Mouse (Mus musculus) hindbrain, embryonic 11.5 days (tissue): Measurements from ENCODE around the gene 2210016L21Rik. TPM values are rescaled to one million over a fixed set of nuclear protein-coding genes. Genes with fewer than 3 reads are reported as not detected.

Source experiments
- ATAC-seq: fragments of 200-750 bp; cut with Nextera tagmentation; 2 replicates; pipeline ENCODE4 v1.8.0; 2017; ENCODE audit warnings: mild to moderate bottlenecking, moderate TSS enrichment, moderate library complexity; ENCODE audit not compliant: low FRiP score
- DNase-seq: peaks from one replicate; pipeline ENCODE4 v3.0.0-alpha.2; 2015; ENCODE audit warnings: low spot score
- H3K27ac ChIP-seq: fragments of 300-500 bp; sonication (generic); 2 replicates; pipeline ENCODE4 v1.5.1; 2014; ENCODE audit warnings: mild to moderate bottlenecking, low read depth, low read length
- H3K27me3 ChIP-seq: fragments of 300-500 bp; sonication (generic); 2 replicates; pipeline ENCODE4 v1.6.1; 2014; ENCODE audit warnings: mild to moderate bottlenecking, low read length, moderate library complexity, mixed read lengths; ENCODE audit not compliant: control insufficient read depth, insufficient read depth
- H3K36me3 ChIP-seq: fragments of 300-500 bp; sonication (generic); 2 replicates; pipeline ENCODE4 v1.6.1; 2014; ENCODE audit warnings: mild to moderate bottlenecking, low read length, moderate library complexity, mixed read lengths; ENCODE audit not compliant: control insufficient read depth, insufficient read depth
- H3K4me1 ChIP-seq: fragments of 300-500 bp; sonication (generic); replicated peaks from 2 replicates; pipeline ENCODE4 v1.6.1; 2014; ENCODE audit warnings: low read length, mixed read lengths; ENCODE audit not compliant: control insufficient read depth, insufficient read depth
- H3K4me2 ChIP-seq: fragments of 300-500 bp; sonication (generic); replicated peaks from 2 replicates; pipeline ENCODE4 v1.6.1; 2014; ENCODE audit warnings: mild to moderate bottlenecking, low read depth, low read length
- H3K4me3 ChIP-seq: fragments of 300-500 bp; sonication (generic); 2 replicates; pipeline ENCODE4 v1.5.1; 2014; ENCODE audit warnings: low read depth, low read length
- H3K9ac ChIP-seq: fragments of 300-500 bp; sonication (generic); 2 replicates; pipeline ENCODE4 v1.6.1; 2014; ENCODE audit warnings: low read depth, low read length
- H3K9me3 ChIP-seq: fragments of 300-500 bp; sonication (generic); 2 replicates; pipeline ENCODE4 v1.6.1; 2016; ENCODE audit warnings: low read length; ENCODE audit not compliant: control insufficient read depth
- WGBS: fragments of 180-500 bp; shearing (Covaris S2); extraction: QIAGEN DNeasy Blood & Tissue Kit; methylation state at CpG from one replicate; pipeline ENCODE4 v1.1.7; 2014; 5-methylcytosine and 5-hydroxymethylcytosine counted together
- polyA plus RNA-seq: library from polyadenylated mRNA; unstranded; fragments of >200 nt; fragmentation: Nextera tagmentation; extraction: Ambion mirVana; gene quantifications from 2 replicates; pipeline ENCODE4 v1.2.1, GENCODE M21; 2014

The 2210016L21Rik gene
- polyA plus RNA-seq, 1 experiment from 2014 or later, result 57.4 TPM

DNA sequence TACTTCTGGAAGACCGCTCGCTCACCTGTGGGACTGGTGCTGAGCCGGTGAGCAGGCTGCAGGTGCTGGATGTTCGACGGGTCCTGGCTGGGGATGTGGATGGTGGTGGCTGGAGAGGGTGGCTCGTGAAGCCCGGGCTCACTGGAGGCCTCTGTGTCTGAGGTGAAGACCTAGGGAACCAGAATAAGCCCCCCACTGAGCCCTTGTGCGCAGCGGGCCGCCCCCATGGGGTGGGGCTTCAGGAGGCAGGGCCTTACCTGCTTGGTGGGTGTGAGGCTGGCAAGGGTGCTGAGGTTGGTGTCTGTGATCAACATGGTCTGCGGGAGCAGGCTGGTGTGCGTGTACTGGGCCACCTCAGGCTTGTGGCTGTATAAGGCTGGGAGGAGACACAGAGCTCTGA lies 8.7 kb downstream of the 2210016L21Rik start:
- H3K36me3 ChIP-seq, result 0 out of 2 replicates have a peak, but pooled peaks cover 11% of the 10 kb centered on the region
- H3K9ac ChIP-seq, result no peak overlapping the region
- no peak overlapping the region for H3K27ac ChIP-seq
- H3K27me3 ChIP-seq, result no peaks in the 10 kb centered on the region
- H3K4me1 ChIP-seq, result no peaks in the 10 kb centered on the region
- WGBS, result 66% methylated on average over 12 of the region's 12 CpGs
- no peak for ATAC-seq
- no peak for DNase-seq
- H3K4me2 ChIP-seq, result no peak overlapping the region
- H3K4me3 ChIP-seq, result no peak overlapping the region
- H3K9me3 ChIP-seq, result no peaks in the 10 kb centered on the region

DNA sequence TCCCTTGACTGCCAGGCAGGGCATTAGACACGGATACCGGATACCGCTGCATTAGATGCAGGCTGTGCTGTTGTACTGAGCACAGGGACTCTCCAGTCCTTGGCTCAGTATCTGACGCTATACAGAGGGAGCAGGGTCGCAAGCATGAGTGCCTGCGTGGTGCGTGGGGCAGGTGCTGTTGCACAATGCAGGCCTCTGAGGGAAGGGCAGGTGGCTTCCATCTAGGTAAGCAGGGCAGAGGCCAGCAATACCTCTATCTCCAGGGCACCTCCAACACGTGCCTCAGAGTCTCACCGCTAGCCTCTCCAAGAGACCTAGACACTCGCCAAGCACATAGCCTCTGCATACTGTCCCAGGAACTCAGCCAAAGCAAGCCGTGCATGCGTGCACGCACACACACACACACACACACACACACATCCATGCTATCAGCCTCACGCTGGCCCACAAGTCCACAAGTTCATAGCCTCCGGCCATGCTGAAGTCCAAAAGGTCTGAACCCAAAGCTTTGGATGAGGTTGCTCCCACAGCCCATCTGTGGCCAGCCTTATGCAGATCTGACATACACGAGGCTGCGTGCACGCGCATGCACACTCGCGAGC lies 9.4 kb downstream of the 2210016L21Rik start:
- DNase-seq (no peak), ATAC-seq (no peak)
- Histone ChIP-seq H3K27ac (no peak overlapping the region), H3K27me3 (no peaks in the 10 kb centered on the region), H3K4me3 (no peak overlapping the region), H3K4me1 (no peaks in the 10 kb centered on the region), H3K4me2 (no peak overlapping the region), H3K9ac (no peak overlapping the region), H3K36me3 (0 out of 2 replicates have a peak, but pooled peaks cover 7% of the 10 kb centered on the region), H3K9me3 (no peaks in the 10 kb centered on the region)
- 87% methylated on average over 21 of the region's 21 CpGs for WGBS

DNA sequence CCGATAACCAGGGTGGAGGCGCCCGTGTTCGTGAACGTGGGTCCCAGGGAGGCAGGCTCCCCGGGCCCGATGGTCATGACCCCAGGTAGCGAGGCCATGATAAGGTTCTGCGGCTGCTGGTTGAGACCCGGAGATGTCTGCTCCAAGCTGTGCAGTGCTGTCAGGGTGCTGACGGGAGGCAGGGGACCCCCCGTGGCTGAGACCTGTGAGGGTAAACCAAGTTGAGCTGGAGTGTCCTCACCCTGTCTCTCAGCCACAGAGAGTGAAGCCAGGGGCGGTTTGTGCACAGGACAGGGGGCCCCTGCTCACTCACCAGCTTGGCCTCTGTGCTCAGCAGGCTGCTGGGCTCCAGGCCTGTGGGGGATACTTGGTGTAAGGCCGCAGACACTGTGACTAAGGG lies 11.4 kb downstream of the 2210016L21Rik start:
- Histone ChIP-seq H3K36me3 (0 out of 2 replicates have a peak, but pooled peaks cover 7% of the 10 kb centered on the region), H3K4me2 (no peak overlapping the region), H3K27me3 (no peaks in the 10 kb centered on the region), H3K4me1 (no peaks in the 10 kb centered on the region), H3K9me3 (no peaks in the 10 kb centered on the region), H3K4me3 (no peak overlapping the region), H3K9ac (no peak overlapping the region), H3K27ac (no peak overlapping the region)
- WGBS, result 95% methylated on average over 14 of the region's 14 CpGs
- DNase-seq (no peak), ATAC-seq (no peak)

DNA sequence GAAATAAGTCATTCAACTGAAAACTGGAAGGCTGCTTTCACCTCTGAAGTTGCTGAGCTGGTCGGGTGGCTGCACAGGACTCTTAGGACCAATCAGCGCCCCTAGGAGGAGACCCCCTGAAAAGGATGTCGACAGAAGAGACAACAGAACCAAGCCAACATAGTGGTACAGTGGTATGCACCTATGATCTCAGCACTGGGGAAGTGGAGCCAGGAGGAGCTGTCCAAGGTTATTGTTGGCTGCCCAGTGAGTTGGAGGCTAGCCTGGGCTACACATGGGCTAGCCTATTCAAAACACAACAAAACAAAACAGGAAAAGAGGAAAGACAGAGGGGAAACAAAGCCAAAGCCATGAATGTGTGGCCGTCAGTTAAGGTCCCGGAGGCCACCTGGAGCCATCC lies 16.1 kb downstream of the 2210016L21Rik start:
- Histone ChIP-seq H3K9ac (no peak overlapping the region), H3K4me3 (no peak overlapping the region), H3K27ac (no peak overlapping the region), H3K4me2 (no peak overlapping the region), H3K9me3 (no peaks in the 10 kb centered on the region), H3K4me1 (no peaks in the 10 kb centered on the region), H3K36me3 (no peaks in the 10 kb centered on the region), H3K27me3 (no peaks in the 10 kb centered on the region)
- DNase-seq, result no peak
- WGBS, result 84% methylated on average over 5 of the region's 5 CpGs
- no peak for ATAC-seq

DNA sequence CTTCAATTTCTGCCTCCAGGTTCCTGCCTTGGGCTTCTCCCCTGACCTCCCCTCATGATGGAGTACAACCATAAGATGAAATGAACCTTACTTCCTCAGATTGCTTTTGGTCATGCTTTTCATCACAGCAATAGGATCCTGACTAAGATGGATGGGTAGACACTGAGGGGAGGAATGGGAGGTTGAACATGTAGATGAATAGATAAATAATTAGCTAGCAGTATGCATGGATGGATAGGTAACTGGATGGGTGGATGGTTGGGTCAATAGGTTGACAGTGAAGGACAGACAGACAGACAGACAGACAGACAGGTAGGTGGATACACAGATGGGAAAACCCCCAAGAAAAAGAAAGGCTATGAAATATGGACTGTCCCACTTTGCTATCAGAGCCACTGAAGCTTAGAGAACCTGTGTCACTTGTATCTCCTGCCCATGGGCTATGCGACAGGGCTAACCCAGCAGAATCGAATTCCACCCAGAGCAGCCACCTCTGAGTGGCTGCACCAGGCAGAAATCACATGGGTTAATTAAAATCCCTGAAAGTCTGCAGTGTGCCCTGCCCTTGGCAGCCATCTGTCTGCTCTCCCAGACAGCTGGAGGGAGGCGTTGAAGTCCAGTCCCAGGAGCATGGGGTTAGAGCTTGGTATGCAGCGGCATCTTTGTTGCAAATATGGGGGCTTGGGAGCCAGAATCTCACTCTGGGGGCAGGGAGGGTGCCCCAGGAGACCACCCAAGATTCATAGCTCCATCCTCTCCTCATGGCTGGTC lies 19.8 kb downstream of the 2210016L21Rik start:
- no peaks in the 10 kb centered on the region for H3K27me3 ChIP-seq
- no peak overlapping the region for H3K4me2 ChIP-seq
- no peaks in the 10 kb centered on the region for H3K36me3 ChIP-seq
- no peak overlapping the region for H3K27ac ChIP-seq
- no peak overlapping the region for H3K9ac ChIP-seq
- ATAC-seq (no peak), DNase-seq (no peak)
- WGBS, result 52% methylated on average over 4 of the region's 4 CpGs
- H3K4me1 ChIP-seq, result no peaks in the 10 kb centered on the region
- H3K9me3 ChIP-seq, result no peaks in the 10 kb centered on the region
- no peak overlapping the region for H3K4me3 ChIP-seq

DNA sequence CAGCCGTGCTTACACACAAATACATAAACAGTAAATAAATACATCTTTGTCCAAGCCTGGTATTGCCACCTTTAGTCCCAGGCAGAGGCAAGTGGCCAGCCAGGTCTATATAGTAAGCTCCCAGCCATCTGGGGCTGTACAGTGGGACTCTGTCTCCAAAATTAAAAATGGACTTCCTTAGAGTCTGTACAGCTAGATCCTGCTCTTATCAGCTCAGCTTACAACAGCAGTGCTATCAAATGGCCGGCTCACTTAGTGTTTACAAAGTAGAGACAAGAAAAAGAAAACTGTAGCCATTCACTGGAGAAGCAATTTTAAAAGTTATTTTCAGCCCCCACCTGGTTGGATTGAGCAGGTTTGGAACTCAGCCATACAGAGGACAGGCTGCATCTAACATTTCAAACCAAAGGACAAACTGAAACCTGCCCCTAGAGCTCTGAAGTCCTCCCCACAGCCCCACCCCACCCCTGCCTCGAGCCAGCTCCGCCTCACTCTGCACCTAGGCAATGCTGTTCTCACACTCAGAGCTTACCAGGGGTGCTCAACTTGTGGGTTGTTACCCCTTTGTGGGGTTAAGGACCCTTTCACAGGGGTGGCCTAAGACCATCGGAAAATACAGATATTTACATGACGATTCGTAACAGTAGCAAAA lies 22.5 kb downstream of the 2210016L21Rik start:
- Histone ChIP-seq H3K27ac (no peak overlapping the region), H3K4me3 (no peak overlapping the region), H3K9me3 (no peaks in the 10 kb centered on the region), H3K36me3 (no peaks in the 10 kb centered on the region), H3K4me2 (no peak overlapping the region), H3K9ac (no peak overlapping the region), H3K4me1 (no peaks in the 10 kb centered on the region; the same call in 1 of the 2 replicates), H3K27me3 (peaks cover 12% of the 10 kb centered on the region)
- 72% methylated on average over 7 of the region's 7 CpGs for WGBS
- DNase-seq, result no peak
- ATAC-seq, result no peak

DNA sequence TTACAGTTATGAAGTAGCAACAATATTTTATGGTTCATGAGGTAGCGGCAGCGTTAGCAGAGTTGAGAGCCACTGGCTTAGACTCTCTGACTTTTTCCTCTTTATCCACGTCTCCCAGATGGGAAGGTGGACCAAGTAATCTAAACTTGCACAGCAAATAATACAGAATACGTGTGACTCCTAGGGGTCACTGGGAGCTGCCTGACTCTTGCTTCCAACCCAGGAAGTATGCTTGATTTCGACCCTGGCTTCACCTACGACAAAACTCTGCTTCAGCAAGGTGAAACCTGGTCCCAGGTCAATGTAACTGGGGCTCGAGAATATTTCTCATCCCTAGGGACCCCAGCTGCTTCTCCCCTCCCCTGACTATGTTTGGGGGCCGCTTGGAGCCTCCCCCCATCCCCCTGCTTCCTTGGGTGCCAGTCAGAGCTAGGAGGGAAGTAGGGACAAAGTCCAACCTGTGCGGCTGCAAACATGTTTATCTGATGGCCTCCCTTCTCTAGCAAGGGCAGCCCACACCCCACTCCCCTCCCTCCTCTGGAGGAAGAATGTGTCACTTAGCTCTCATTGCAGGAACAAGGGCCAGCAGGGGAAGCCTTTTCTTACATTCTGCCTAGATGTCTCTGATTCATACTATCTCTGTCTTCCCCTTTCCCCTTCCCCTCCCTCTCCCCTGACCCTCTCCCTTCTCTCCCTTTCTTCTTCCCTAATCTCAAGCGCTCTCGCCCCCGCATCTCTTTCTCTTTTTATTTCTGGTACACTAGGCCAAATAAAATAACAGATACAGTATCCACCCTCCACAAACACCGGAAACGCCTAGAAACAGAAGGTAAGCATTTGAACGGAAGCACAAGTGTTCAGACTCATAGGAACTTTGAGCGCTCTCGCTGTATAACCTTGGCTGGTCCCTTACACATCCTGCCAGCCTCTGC lies 23.3 kb downstream of the 2210016L21Rik start:
- 66% methylated on average over 17 of the region's 17 CpGs for WGBS
- no peaks in the 10 kb centered on the region for H3K9me3 ChIP-seq
- H3K36me3 ChIP-seq, result no peaks in the 10 kb centered on the region
- DNase-seq, result no peak
- H3K9ac ChIP-seq, result no peak overlapping the region
- H3K4me2 ChIP-seq, result no peak overlapping the region
- H3K4me3 ChIP-seq, result no peak overlapping the region
- H3K27me3 ChIP-seq, result peaks cover 12% of the 10 kb centered on the region
- ATAC-seq, result no peak
- no peak overlapping the region for H3K27ac ChIP-seq
- no peaks in the 10 kb centered on the region; the same call in 1 of the 2 replicates for H3K4me1 ChIP-seq

DNA sequence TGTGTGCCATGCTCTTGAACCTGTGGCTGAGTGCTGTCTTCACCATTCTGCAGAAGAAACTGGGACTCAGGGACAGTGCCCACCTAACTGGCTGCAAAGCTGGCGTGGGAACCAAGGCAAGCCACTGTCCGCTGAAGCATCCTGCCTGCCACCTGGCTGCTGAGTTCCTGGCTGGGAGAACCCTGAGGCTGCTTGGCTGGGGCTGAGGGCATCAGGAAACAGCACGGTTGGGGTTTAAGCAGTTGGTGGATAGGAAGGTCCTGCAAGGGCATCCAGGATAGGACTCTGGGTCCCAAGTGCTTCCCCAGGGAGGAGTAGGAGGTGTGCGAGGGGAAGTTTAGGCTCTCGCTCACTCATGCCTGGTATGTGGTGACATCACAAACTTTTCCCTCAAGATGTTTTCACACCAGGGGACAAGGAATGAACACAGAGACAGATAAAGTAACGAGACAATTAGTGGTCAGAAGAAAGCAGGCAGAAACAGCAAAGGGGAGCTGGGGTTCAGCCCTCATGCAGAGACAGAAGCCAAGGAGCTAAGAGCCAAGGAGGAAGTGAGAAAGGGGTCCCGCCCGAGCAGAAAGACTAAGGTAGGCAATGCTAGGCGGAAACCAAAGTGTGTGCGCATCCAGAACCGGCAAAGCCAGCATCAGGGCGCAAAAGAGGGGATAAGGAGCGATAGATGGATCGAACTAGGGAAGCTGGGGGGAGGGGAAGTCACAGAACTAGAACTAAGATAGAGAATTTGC lies 25.7 kb downstream of the 2210016L21Rik start:
- no peak overlapping the region for H3K4me2 ChIP-seq
- H3K9ac ChIP-seq, result no peak overlapping the region
- DNase-seq (no peak), ATAC-seq (no peak)
- no peak overlapping the region for H3K4me3 ChIP-seq
- peaks cover 12% of the 10 kb centered on the region for H3K27me3 ChIP-seq
- no peaks in the 10 kb centered on the region; the same call in 1 of the 2 replicates for H3K4me1 ChIP-seq
- 32% methylated on average over 14 of the region's 14 CpGs for WGBS
- H3K27ac ChIP-seq, result no peak overlapping the region
- no peaks in the 10 kb centered on the region for H3K9me3 ChIP-seq
- no peaks in the 10 kb centered on the region for H3K36me3 ChIP-seq
